Mouse (Mus musculus): Measurements from ENCODE around the gene Ctcf. TPM values are rescaled to one million over a fixed set of nuclear protein-coding genes. Genes with fewer than 3 reads are reported as not detected.

Ctcf gene
- polyA plus RNA-seq, 1 experiment: 30.2 TPM

DNA sequence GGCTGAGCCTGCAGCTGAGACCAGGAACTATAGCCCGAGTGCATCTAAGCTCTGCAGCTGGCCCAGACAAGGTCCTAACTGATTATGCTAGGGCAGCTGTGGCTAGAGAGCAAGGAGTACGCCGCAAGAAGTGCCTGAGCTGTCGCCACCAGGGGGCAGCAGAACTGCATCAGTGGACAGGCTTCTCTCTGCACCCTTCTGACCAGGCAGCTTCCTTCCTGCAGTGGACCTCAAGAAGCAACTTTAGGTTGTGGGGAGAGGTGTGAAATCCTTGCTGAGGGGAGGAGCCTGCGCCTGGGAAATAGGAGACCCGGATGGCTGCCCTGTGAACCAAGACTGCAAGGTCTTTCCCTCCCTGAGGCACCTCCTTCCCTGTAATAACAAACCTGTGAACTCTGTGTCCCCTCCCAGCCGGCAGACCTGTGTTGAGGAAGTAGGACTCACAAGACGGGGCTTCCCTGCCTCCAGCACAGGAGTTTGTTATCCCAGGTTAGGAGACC lies 13.9 kb upstream of the Ctcf start:
- TF ChIP-seq CEBPB (IDR thresholded peaks at IDR 0.05; ENCODE audit: low read depth) (no peak), MAX (IDR thresholded peaks at IDR 0.05) (no peak), FOSL1 (IDR thresholded peaks at IDR 0.05; ENCODE audit: insufficient read depth, low read length, poor library complexity, severe bottlenecking) (no peak), MYOG (IDR thresholded peaks at IDR 0.05; ENCODE audit: control insufficient read depth, extremely low read depth, insufficient read length) (no peak), CTCF (IDR thresholded peaks at IDR 0.05; ENCODE audit: control insufficient read depth, insufficient read depth, insufficient read length) (peak; percentile 96)
- no peaks in the 10 kb centered on the region for H3K79me2 ChIP-seq (ENCODE audit: control insufficient read depth, insufficient read depth)
- peaks cover 35% of the 10 kb centered on the region for H3K36me3 ChIP-seq (ENCODE audit: control insufficient read depth, insufficient read depth)
- H3ac ChIP-seq (ENCODE audit: control insufficient read depth, insufficient read length, low read depth): no peak overlapping the region
- H3K79me3 ChIP-seq (ENCODE audit: low read depth): peaks cover under 1% of the 10 kb centered on the region
- H3K27me3 ChIP-seq (ENCODE audit: control insufficient read depth, insufficient read depth, insufficient read length): no peaks in the 10 kb centered on the region
- H3K4me3 ChIP-seq (ENCODE audit: insufficient read depth, poor library complexity, severe bottlenecking): no peak overlapping the region

GRCm38 (mm10) chr8:105623118-105623517 lies 13.2 kb upstream of the Ctcf start:
- Histone ChIP-seq H3K27me3 (ENCODE audit: control insufficient read depth, insufficient read depth, insufficient read length) (no peaks in the 10 kb centered on the region), H3K79me3 (ENCODE audit: low read depth) (peaks cover 2% of the 10 kb centered on the region), H3K79me2 (ENCODE audit: control insufficient read depth, insufficient read depth) (no peaks in the 10 kb centered on the region), H3ac (ENCODE audit: control insufficient read depth, insufficient read length, low read depth) (no peak overlapping the region), H3K36me3 (ENCODE audit: control insufficient read depth, insufficient read depth) (peaks cover 30% of the 10 kb centered on the region), H3K4me3 (ENCODE audit: insufficient read depth, poor library complexity, severe bottlenecking) (no peak overlapping the region)
- no peak for TF ChIP-seq CEBPB (IDR thresholded peaks at IDR 0.05; ENCODE audit: low read depth)
- no peak for TF ChIP-seq MYOG (IDR thresholded peaks at IDR 0.05; ENCODE audit: control insufficient read depth, extremely low read depth, insufficient read length)
- no peak for TF ChIP-seq MAX (IDR thresholded peaks at IDR 0.05)
- no peak for TF ChIP-seq CTCF (IDR thresholded peaks at IDR 0.05; ENCODE audit: control insufficient read depth, insufficient read depth, insufficient read length)
- TF ChIP-seq USF1 (IDR thresholded peaks at IDR 0.05; ENCODE audit: low read depth): no peak
- TF ChIP-seq MYOD1 (IDR thresholded peaks at IDR 0.05; ENCODE audit: control insufficient read depth, insufficient read length, low read depth): no peak
- no peak for TF ChIP-seq FOSL1 (IDR thresholded peaks at IDR 0.05; ENCODE audit: insufficient read depth, low read length, poor library complexity, severe bottlenecking)

DNA sequence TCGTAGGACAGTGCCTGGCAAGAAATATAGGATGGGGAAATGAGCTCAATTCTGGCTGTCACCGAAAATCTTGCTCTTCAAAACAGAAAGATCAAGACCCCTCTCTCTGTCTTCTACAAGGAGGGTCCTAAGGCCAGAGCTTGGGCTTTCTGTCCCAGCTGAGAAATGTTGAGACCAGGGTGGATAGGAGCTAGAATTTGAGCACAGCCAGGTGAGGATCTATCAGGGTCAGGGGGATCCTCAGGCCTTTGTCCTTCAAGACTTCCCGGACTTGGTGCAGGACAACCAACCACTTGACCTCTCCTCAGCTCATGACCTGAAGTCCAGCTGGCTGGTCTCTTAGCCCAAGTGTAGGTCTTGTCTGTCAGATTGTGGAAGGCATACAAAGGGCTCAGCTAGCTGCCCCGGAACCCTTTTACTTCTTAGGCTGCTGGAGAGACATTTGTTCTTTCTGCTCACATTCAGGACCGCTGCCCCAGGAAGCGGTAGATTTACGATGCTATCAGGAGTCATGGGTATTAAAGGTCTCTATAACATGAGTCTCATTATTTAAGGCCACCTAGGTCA lies 12.6 kb upstream of the Ctcf start:
- no peak overlapping the region for H3K4me3 ChIP-seq (ENCODE audit: insufficient read depth, poor library complexity, severe bottlenecking)
- no peaks in the 10 kb centered on the region for H3K79me2 ChIP-seq (ENCODE audit: control insufficient read depth, insufficient read depth)
- H3ac ChIP-seq (ENCODE audit: control insufficient read depth, insufficient read length, low read depth): no peak overlapping the region
- peaks cover 2% of the 10 kb centered on the region for H3K79me3 ChIP-seq (ENCODE audit: low read depth)
- peaks cover 30% of the 10 kb centered on the region for H3K36me3 ChIP-seq (ENCODE audit: control insufficient read depth, insufficient read depth)
- TF ChIP-seq CTCF (IDR thresholded peaks at IDR 0.05; ENCODE audit: control insufficient read depth, insufficient read depth, insufficient read length): no peak
- no peaks in the 10 kb centered on the region for H3K27me3 ChIP-seq (ENCODE audit: control insufficient read depth, insufficient read depth, insufficient read length)

GRCm38 (mm10) chr8:105624401-105624800 lies 12.0 kb upstream of the Ctcf start:
- Histone ChIP-seq H3K4me3 (ENCODE audit: insufficient read depth, poor library complexity, severe bottlenecking) (no peak overlapping the region), H3K36me3 (ENCODE audit: control insufficient read depth, insufficient read depth) (peaks cover 27% of the 10 kb centered on the region), H3K27me3 (ENCODE audit: control insufficient read depth, insufficient read depth, insufficient read length) (no peaks in the 10 kb centered on the region), H3ac (ENCODE audit: control insufficient read depth, insufficient read length, low read depth) (no peak overlapping the region), H3K79me3 (ENCODE audit: low read depth) (peaks cover 2% of the 10 kb centered on the region), H3K79me2 (ENCODE audit: control insufficient read depth, insufficient read depth) (no peaks in the 10 kb centered on the region)
- TF ChIP-seq CTCF (IDR thresholded peaks at IDR 0.05; ENCODE audit: control insufficient read depth, insufficient read depth, insufficient read length): no peak
- no peak for TF ChIP-seq FOSL1 (IDR thresholded peaks at IDR 0.05; ENCODE audit: insufficient read depth, low read length, poor library complexity, severe bottlenecking)
- TF ChIP-seq CEBPB (IDR thresholded peaks at IDR 0.05; ENCODE audit: low read depth): no peak
- no peak for TF ChIP-seq MYOD1 (IDR thresholded peaks at IDR 0.05; ENCODE audit: control insufficient read depth, insufficient read length, low read depth)

DNA sequence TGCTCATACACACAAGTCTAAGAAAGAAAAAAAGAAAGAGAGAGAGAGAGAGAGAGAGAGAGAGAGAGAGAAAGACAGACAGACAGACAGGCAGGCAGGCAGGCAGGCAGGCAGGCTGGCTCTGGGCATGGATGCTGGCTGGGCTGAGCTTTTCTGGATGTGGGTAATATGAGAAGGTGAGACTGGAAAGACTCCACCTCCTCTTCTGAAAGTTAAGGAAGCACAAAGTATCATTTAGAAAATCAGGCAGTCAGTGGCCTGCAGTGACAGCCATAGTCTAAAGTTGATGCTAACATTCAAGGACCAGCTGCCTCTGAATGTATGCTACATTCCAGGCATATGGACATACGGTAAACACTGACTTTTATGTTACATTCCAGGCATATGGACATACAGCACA lies 11.5 kb upstream of the Ctcf start:
- peaks cover 24% of the 10 kb centered on the region for H3K36me3 ChIP-seq (ENCODE audit: control insufficient read depth, insufficient read depth)
- no peaks in the 10 kb centered on the region for H3K79me2 ChIP-seq (ENCODE audit: control insufficient read depth, insufficient read depth)
- H3K27me3 ChIP-seq (ENCODE audit: control insufficient read depth, insufficient read depth, insufficient read length): no peaks in the 10 kb centered on the region
- no peak overlapping the region for H3K4me3 ChIP-seq (ENCODE audit: insufficient read depth, poor library complexity, severe bottlenecking)
- peaks cover 2% of the 10 kb centered on the region for H3K79me3 ChIP-seq (ENCODE audit: low read depth)
- H3ac ChIP-seq (ENCODE audit: control insufficient read depth, insufficient read length, low read depth): no peak overlapping the region
- TF ChIP-seq MYOD1 (IDR thresholded peaks at IDR 0.05; ENCODE audit: control insufficient read depth, insufficient read length, low read depth) (no peak), CEBPB (IDR thresholded peaks at IDR 0.05; ENCODE audit: low read depth) (no peak), MYOG (IDR thresholded peaks at IDR 0.05; ENCODE audit: control insufficient read depth, extremely low read depth, insufficient read length) (no peak), FOSL1 (IDR thresholded peaks at IDR 0.05; ENCODE audit: insufficient read depth, low read length, poor library complexity, severe bottlenecking) (no peak), USF1 (IDR thresholded peaks at IDR 0.05; ENCODE audit: low read depth) (no peak), CTCF (IDR thresholded peaks at IDR 0.05; ENCODE audit: control insufficient read depth, insufficient read depth, insufficient read length) (no peak), MAX (IDR thresholded peaks at IDR 0.05) (no peak)

GRCm38 (mm10) chr8:105626086-105626485 lies 10.3 kb upstream of the Ctcf start:
- TF ChIP-seq FOSL1 (IDR thresholded peaks at IDR 0.05; ENCODE audit: insufficient read depth, low read length, poor library complexity, severe bottlenecking): no peak
- no peak for TF ChIP-seq MYOG (IDR thresholded peaks at IDR 0.05; ENCODE audit: control insufficient read depth, extremely low read depth, insufficient read length)
- TF ChIP-seq USF1 (IDR thresholded peaks at IDR 0.05; ENCODE audit: low read depth): no peak
- TF ChIP-seq MAX (IDR thresholded peaks at IDR 0.05): no peak
- TF ChIP-seq MYOD1 (IDR thresholded peaks at IDR 0.05; ENCODE audit: control insufficient read depth, insufficient read length, low read depth): no peak
- TF ChIP-seq CTCF (IDR thresholded peaks at IDR 0.05; ENCODE audit: control insufficient read depth, insufficient read depth, insufficient read length): no peak
- no peak for TF ChIP-seq CEBPB (IDR thresholded peaks at IDR 0.05; ENCODE audit: low read depth)
- Histone ChIP-seq H3K4me3 (ENCODE audit: insufficient read depth, poor library complexity, severe bottlenecking) (no peak overlapping the region), H3K79me2 (ENCODE audit: control insufficient read depth, insufficient read depth) (no peaks in the 10 kb centered on the region), H3K36me3 (ENCODE audit: control insufficient read depth, insufficient read depth) (peaks cover 14% of the 10 kb centered on the region), H3K79me3 (ENCODE audit: low read depth) (peaks cover 2% of the 10 kb centered on the region), H3ac (ENCODE audit: control insufficient read depth, insufficient read length, low read depth) (no peak overlapping the region), H3K27me3 (ENCODE audit: control insufficient read depth, insufficient read depth, insufficient read length) (no peaks in the 10 kb centered on the region)
